Mouse (Mus musculus) liver, embryonic 11.5 days (tissue): Measurements from ENCODE around the gene Cypt3. TPM values are rescaled to one million over a fixed set of nuclear protein-coding genes. Genes with fewer than 3 reads are reported as not detected.

Source experiments
- ATAC-seq: fragments of 200-750 bp; cut with Nextera tagmentation; replicated peaks from 2 replicates; pipeline ENCODE4 v1.8.0; 2017; ENCODE audit warnings: moderate number of reproducible peaks, mild to moderate bottlenecking, moderate TSS enrichment, moderate library complexity; ENCODE audit not compliant: low FRiP score
- DNase-seq: peaks from one replicate; pipeline ENCODE4 v3.0.0-alpha.2; 2017; ENCODE audit warnings: low spot score
- H3K27ac ChIP-seq: fragments of 300-500 bp; sonication (generic); 2 replicates; pipeline ENCODE4 v1.5.1; 2014; ENCODE audit warnings: mild to moderate bottlenecking, low read depth, low read length, control low read depth
- H3K27me3 ChIP-seq: fragments of 300-500 bp; sonication (generic); replicated peaks from 2 replicates; pipeline ENCODE4 v1.6.1; 2014; ENCODE audit warnings: low read length, mixed read lengths; ENCODE audit not compliant: control insufficient read depth, insufficient read depth
- H3K36me3 ChIP-seq: fragments of 300-500 bp; sonication (generic); 2 replicates; pipeline ENCODE4 v1.6.1; 2014; ENCODE audit warnings: mild to moderate bottlenecking, low read length, moderate library complexity, mixed read lengths; ENCODE audit not compliant: control insufficient read depth, insufficient read depth
- H3K4me1 ChIP-seq: fragments of 300-500 bp; sonication (generic); replicated peaks from 2 replicates; pipeline ENCODE4 v1.6.1; 2014; ENCODE audit warnings: low read length, mixed read lengths; ENCODE audit not compliant: control insufficient read depth, insufficient read depth
- H3K4me2 ChIP-seq: fragments of 300-500 bp; sonication (generic); 2 replicates; pipeline ENCODE4 v1.6.1; 2014; ENCODE audit warnings: mild to moderate bottlenecking, control low read depth, moderate library complexity
- H3K4me3 ChIP-seq: fragments of 300-500 bp; sonication (generic); 2 replicates; pipeline ENCODE4 v1.5.1; 2014; ENCODE audit warnings: low read depth, low read length, control low read depth
- H3K9ac ChIP-seq: fragments of 300-500 bp; sonication (generic); 2 replicates; pipeline ENCODE4 v1.6.1; 2014; ENCODE audit warnings: low read depth, low read length, control low read depth
- H3K9me3 ChIP-seq: fragments of 300-500 bp; sonication (generic); 2 replicates; pipeline ENCODE4 v1.6.1; 2016; ENCODE audit warnings: low read length, inconsistent platforms, mixed read lengths; ENCODE audit not compliant: control insufficient read depth
- WGBS: fragments of 180-500 bp; shearing (Covaris S2); extraction: QIAGEN DNeasy Blood & Tissue Kit; methylation state at CpG from one replicate; pipeline ENCODE4 v1.1.7; 2014; 5-methylcytosine and 5-hydroxymethylcytosine counted together
- polyA plus RNA-seq: library from polyadenylated mRNA; unstranded; fragments of >200 nt; fragmentation: Nextera tagmentation; extraction: Ambion mirVana; gene quantifications from 2 replicates; pipeline ENCODE4 v1.2.1, GENCODE M21; 2014

The Cypt3 gene
- polyA plus RNA-seq, result not detected in 2 replicates

DNA sequence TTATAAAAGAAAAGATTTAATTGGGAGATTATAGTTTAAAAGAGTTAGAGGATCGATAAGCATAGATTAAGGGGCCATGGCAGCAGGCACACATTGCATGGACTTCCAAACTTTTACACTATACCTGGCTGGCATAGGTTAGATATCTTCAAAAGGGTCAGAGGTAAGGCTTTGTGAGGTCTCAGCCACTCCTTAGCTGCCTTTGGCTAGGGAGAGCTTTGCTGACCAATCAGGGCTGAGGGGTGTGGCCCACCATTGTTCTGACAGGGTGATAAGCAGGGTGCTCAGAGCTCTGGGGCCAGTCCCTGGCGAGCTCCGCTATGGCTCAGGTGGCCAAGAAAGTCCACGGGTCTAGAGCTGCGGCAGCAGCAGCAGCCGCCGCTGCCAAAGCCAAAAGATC, at the start of gene Cypt3:
Gene Cypt3 (plus strand): TSS at position 301 of the 400 bp plus-strand sequence.
- no peaks in the 10 kb centered on the region for H3K36me3 ChIP-seq
- DNase-seq (no peak), ATAC-seq (no peak)
- no peak within 1 kb of the TSS for H3K4me2 ChIP-seq
- H3K9me3 ChIP-seq, result no peaks in the 10 kb centered on the region
- no peak within 1 kb of the TSS for H3K9ac ChIP-seq
- H3K27me3 ChIP-seq, result no peaks in the 10 kb centered on the region
- 56% methylated on average over 7 of the region's 7 CpGs for WGBS
- no peak within 1 kb of the TSS for H3K27ac ChIP-seq
- no peak within 1 kb of the TSS for H3K4me3 ChIP-seq
- H3K4me1 ChIP-seq, result no peaks in the 10 kb centered on the region

DNA sequence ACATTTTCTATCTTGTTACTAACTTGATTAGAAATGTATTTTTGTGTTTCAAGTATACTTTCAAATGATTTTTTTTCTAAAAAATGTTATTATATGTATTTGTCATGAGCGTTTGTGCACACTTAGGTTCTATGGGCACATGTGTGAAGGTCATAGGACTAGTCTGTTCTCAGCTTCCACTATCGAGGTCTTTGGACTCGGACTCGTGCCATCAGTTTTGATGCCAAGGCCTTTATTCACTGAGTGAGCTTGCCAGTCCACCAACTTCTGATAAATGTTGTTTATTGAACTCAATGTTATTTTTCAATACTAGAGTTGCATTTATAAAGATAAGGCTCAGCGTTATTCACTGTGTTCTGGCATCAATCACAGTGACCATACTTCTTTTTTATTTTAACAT, 42.9 kb upstream of the Cypt3 start:
- Histone ChIP-seq H3K4me3 (no peak overlapping the region), H3K4me2 (no peak overlapping the region), H3K4me1 (no peaks in the 10 kb centered on the region), H3K27me3 (no peaks in the 10 kb centered on the region), H3K9me3 (no peaks in the 10 kb centered on the region), H3K9ac (no peak overlapping the region), H3K27ac (no peak overlapping the region), H3K36me3 (no peaks in the 10 kb centered on the region)
- DNase-seq, result no peak
- no peak for ATAC-seq
- WGBS, result 82% methylated on average over 5 of the region's 5 CpGs

DNA sequence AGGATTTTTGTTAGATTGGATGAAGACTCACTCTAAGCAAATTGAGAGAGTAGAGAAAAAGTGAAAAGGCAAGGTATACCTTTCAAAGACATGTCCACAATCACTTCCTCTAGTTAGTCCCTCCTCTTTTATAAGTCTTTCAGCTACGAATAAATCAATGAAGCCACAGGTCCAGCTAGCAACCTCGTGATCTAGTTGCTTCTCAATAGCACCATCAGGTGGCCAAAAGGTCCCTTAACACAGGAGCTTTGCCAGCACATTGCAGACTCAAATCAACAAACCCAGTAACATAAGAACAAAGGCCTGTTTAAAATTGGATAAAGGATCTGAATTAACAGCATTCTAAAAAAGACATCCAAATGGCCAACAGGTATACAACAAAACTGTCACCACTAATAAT, 30.0 kb upstream of the Cypt3 start:
- Histone ChIP-seq H3K4me1 (no peaks in the 10 kb centered on the region), H3K36me3 (no peaks in the 10 kb centered on the region), H3K9me3 (no peaks in the 10 kb centered on the region), H3K27ac (no peak overlapping the region), H3K27me3 (no peaks in the 10 kb centered on the region), H3K9ac (no peak overlapping the region), H3K4me3 (no peak overlapping the region), H3K4me2 (no peak overlapping the region)
- WGBS, result 31% methylated on average over 2 of the region's 2 CpGs
- ATAC-seq (no peak), DNase-seq (no peak)

DNA sequence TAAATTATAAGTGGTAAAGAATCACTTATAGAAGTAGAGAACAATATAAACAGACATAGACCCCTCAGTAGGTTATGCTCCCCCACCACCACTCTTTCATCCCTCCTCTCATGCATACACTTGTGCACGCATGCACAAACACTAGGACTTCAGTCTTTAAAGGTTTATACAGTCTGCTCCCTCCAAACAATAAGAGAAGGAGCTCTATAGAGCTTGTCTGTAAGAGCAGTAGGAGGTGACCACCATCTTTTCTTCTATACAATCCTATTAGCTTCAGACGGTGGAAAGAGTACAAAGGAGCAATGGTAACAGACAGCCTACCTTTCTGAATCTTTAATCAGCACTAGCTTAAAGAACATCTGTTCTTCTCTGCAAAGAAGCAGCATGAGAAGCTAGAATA, 1.8 kb upstream of the Cypt3 start:
- no peak overlapping the region for H3K4me3 ChIP-seq
- H3K4me1 ChIP-seq, result no peaks in the 10 kb centered on the region
- no peak overlapping the region for H3K4me2 ChIP-seq
- ATAC-seq (no peak), DNase-seq (no peak)
- H3K9me3 ChIP-seq, result no peaks in the 10 kb centered on the region
- no peak overlapping the region for H3K27ac ChIP-seq
- H3K9ac ChIP-seq, result no peak overlapping the region
- 65% methylated on average over 2 of the region's 2 CpGs for WGBS
- no peaks in the 10 kb centered on the region for H3K27me3 ChIP-seq
- no peaks in the 10 kb centered on the region for H3K36me3 ChIP-seq

DNA sequence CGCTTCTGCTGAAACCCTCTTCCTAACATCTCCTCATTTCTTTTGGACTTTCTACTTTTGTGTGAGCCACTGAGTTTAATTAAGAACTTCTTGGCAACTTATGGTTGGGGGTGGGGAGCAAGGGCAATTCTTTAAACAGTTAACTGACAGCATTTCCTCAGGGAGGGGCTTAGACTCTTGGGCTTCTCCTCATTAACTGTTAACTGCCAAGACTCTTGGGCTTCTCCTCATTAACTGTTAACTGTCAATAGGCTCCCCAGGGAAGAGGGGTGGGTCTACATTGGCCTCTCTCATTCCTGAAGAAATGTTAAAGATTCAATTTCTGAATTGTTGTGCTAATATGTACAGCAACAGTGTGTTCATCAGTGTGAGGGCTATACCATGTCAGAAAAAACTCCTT, 6.3 kb downstream of the Cypt3 start:
- Histone ChIP-seq H3K27me3 (no peaks in the 10 kb centered on the region), H3K9me3 (no peaks in the 10 kb centered on the region), H3K4me2 (no peak overlapping the region), H3K9ac (no peak overlapping the region), H3K4me1 (no peaks in the 10 kb centered on the region), H3K4me3 (no peak overlapping the region), H3K36me3 (no peaks in the 10 kb centered on the region), H3K27ac (no peak overlapping the region)
- DNase-seq, result no peak
- no peak for ATAC-seq
- WGBS, result 71% methylated on average over 1 of the region's 1 CpGs

DNA sequence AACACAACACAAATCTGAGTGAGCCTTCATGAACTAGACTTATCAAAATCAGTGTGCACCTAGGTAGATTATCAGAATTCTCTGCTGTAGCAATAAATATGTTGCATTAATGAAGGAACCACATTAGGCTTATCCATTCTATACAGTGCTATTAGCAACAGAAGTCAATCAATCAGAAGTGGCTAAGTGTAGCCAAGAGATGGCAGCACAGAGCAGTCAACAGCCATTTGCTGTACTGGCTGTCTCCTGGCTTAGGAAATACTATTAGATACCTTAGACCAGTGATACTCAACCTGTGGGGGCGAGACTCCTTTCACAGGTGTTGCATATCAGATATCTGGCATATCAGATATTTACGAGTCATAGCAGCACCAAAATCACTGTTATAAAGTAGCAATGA, 41.2 kb downstream of the Cypt3 start:
- no peaks in the 10 kb centered on the region for H3K27me3 ChIP-seq
- no peak overlapping the region for H3K4me2 ChIP-seq
- no peaks in the 10 kb centered on the region for H3K4me1 ChIP-seq
- no peak overlapping the region for H3K4me3 ChIP-seq
- DNase-seq, result no peak
- H3K36me3 ChIP-seq, result no peaks in the 10 kb centered on the region
- no peak overlapping the region for H3K9ac ChIP-seq
- 39% methylated on average over 2 of the region's 2 CpGs for WGBS
- H3K27ac ChIP-seq, result no peak overlapping the region
- H3K9me3 ChIP-seq, result no peaks in the 10 kb centered on the region
- ATAC-seq, result no peak

Other genes starting within 250 kb of the Cypt3 start
- 14.8 and 15.5 TPM in 2 replicates for gene Ubqln2, start 60.4 kb upstream of the Cypt3 start, polyA plus RNA-seq
- 1.0 and 1.2 TPM in 2 replicates for gene Kctd12b, start 137.8 kb downstream of the Cypt3 start, polyA plus RNA-seq
- 41.3 and 43.7 TPM in 2 replicates for gene Nbdy, start 165.0 kb downstream of the Cypt3 start, polyA plus RNA-seq